Mouse (Mus musculus) cortical plate, adult 2 months (tissue): Measurements from ENCODE around the gene Lrrc8d. TPM values are rescaled to one million over a fixed set of nuclear protein-coding genes. Genes with fewer than 3 reads are reported as not detected.

Source experiments
- H3K27ac ChIP-seq: fragments of 200-500 bp; 2 replicates; pipeline ENCODE4 v1.5.1; 2012; ENCODE audit warnings: low read length, control low read depth, inconsistent platforms; ENCODE audit not compliant: insufficient read depth
- H3K4me1 ChIP-seq: fragments of 200-500 bp; 2 replicates; pipeline ENCODE4 v1.6.1; 2011; ENCODE audit warnings: low read length; ENCODE audit not compliant: control insufficient read depth, insufficient read depth
- H3K4me3 ChIP-seq: fragments of 200-500 bp; 2 replicates; pipeline ENCODE4 v1.5.1; 2011; ENCODE audit warnings: mild to moderate bottlenecking, low read length, control low read depth; ENCODE audit not compliant: insufficient read depth
- CTCF ChIP-seq: fragments of 200-500 bp; IDR thresholded peaks from 2 replicates; pipeline ENCODE4 v1.5.1; 2011; ENCODE audit warnings: mild to moderate bottlenecking, control low read depth, low read length; ENCODE audit not compliant: insufficient read depth; ENCODE audit errors: extremely low read depth
- POLR2A ChIP-seq: fragments of 200-500 bp; IDR thresholded peaks from 2 replicates; pipeline ENCODE4 v1.6.1; 2011; ENCODE audit warnings: mild to moderate bottlenecking, low read length, control low read depth; ENCODE audit not compliant: insufficient read depth; ENCODE audit errors: extremely low read depth
- polyA plus RNA-seq: library from polyadenylated mRNA; depleted of rRNA; stranded (reverse); fragments of >200 nt; gene quantifications from 2 replicates; pipeline ENCODE4 v1.2.3, GENCODE M21; 2012; rRNA removed

Lrrc8d gene
- polyA plus RNA-seq = 12.8 and 12.9 TPM in 2 replicates

GRCm38 (mm10) chr5:105699141-105700069 lies at the start of gene Lrrc8d:
TSS of gene Lrrc8d (plus strand) at chr5:105699969.
- Histone ChIP-seq H3K27ac (peak within 1 kb of the TSS; percentile 82), H3K4me3 (peak within 1 kb of the TSS; percentile 50), H3K4me1 (peaks cover 2% of the 10 kb centered on the region; the same call in 1 of the 2 replicates)
- 0 out of 2 replicates have a peak, but pooled peaks have one; percentile 45 for TF ChIP-seq POLR2A
- no peak for TF ChIP-seq CTCF

- no peak for TF ChIP-seq CTCF
- Histone ChIP-seq H3K4me3 (no peak overlapping the region), H3K27ac (no peak overlapping the region), H3K4me1 (no peaks in the 10 kb centered on the region)
These were observed 48.9 kb upstream of the Lrrc8d start for GRCm38 (mm10) chr5:105650728-105651479.

- no peak for TF ChIP-seq POLR2A
- TF ChIP-seq CTCF = no peak
These were observed 48.2 kb upstream of the Lrrc8d start for GRCm38 (mm10) chr5:105651561-105651991.

GRCm38 (mm10) chr5:105654237-105655063 lies 45.3 kb upstream of the Lrrc8d start:
- H3K4me1 ChIP-seq = no peaks in the 10 kb centered on the region
- TF ChIP-seq POLR2A (no peak), CTCF (peak; percentile 93)
- H3K27ac ChIP-seq = no peak overlapping the region
- H3K4me3 ChIP-seq = no peak overlapping the region

More at GRCm38 (mm10) chr5:105651561-105651991, 48.2 kb upstream of the Lrrc8d start:
- H3K4me3 ChIP-seq = no peak overlapping the region
- no peak overlapping the region for H3K27ac ChIP-seq
- no peaks in the 10 kb centered on the region for H3K4me1 ChIP-seq

GRCm38 (mm10) chr5:105655100-105655734 lies 44.6 kb upstream of the Lrrc8d start:
- no peak for TF ChIP-seq POLR2A
- no peak for TF ChIP-seq CTCF
- H3K27ac ChIP-seq = no peak overlapping the region
- H3K4me3 ChIP-seq = no peak overlapping the region
- no peaks in the 10 kb centered on the region for H3K4me1 ChIP-seq

GRCm38 (mm10) chr5:105661894-105662293 lies 37.9 kb upstream of the Lrrc8d start:
- TF ChIP-seq CTCF (no peak), POLR2A (no peak)
- Histone ChIP-seq H3K4me1 (no peaks in the 10 kb centered on the region), H3K4me3 (no peak overlapping the region), H3K27ac (no peak overlapping the region)

- Histone ChIP-seq H3K4me1 (no peaks in the 10 kb centered on the region), H3K4me3 (no peak overlapping the region), H3K27ac (no peak overlapping the region)
- no peak for TF ChIP-seq CTCF
- no peak for TF ChIP-seq POLR2A
These were observed 32.8 kb upstream of the Lrrc8d start for GRCm38 (mm10) chr5:105666930-105667329.

- Histone ChIP-seq H3K4me3 (no peak overlapping the region), H3K4me1 (no peaks in the 10 kb centered on the region), H3K27ac (no peak overlapping the region)
- TF ChIP-seq POLR2A (no peak), CTCF (no peak)
These were observed 32.4 kb upstream of the Lrrc8d start for GRCm38 (mm10) chr5:105667411-105667810.
